In genomic region chr10:41060250-41060831, GRCm38 (mm10) we compare ENCODE assay signal across 27 mouse cellular contexts. TPM values are rescaled to one million over a fixed set of nuclear protein-coding genes. Genes with fewer than 3 reads are reported as not detected.
DNase-seq lines count a peak whose midpoint lies in the region; ATAC-seq and TF ChIP-seq lines count a peak whose summit lies in the region.
"Had no signal": no experiment of that assay in that cellular context is flagged by ENCODE, and none has a peak within 500 bp of the region (broad histone marks: within the 10 kb centered on the region; RNA-seq: fewer than 3 reads in every experiment).

No protein-coding gene starts in this region.

- no peak for DNase-seq in hindbrain, embryonic 10.5 days (ENCODE audit: low spot score)
- DNase-seq in brain, embryonic 14.5 days (ENCODE audit: low read depth) = peak; percentile 17
- no peak for DNase-seq in cerebellum, postnatal 25 days
- DNase-seq: adrenal gland, adult 2 months; adrenal gland, postnatal 14 days; cerebellum, adult 11-12 months; cerebellum, adult 8-10 months; cerebellum, postnatal 10 days; gastrocnemius, postnatal 10 days; gastrocnemius, postnatal 36 days; heart, adult 2 months; heart, postnatal 14 days; heart, postnatal 4 days had no signal

- H3K4me3 ChIP-seq in hindbrain, embryonic 15.5 days = no peak overlapping the region
- H3K4me3 ChIP-seq in hindbrain, embryonic 10.5 days = no peak overlapping the region
- H3K4me3 ChIP-seq in hindbrain, embryonic 16.5 days (ENCODE audit: low read length) = no peak overlapping the region
- no peak overlapping the region for H3K4me3 ChIP-seq in neural tube, embryonic 15.5 days (replicated peaks)
- H3K4me3 ChIP-seq: forebrain, embryonic 10.5 days; forebrain, embryonic 13.5 days; heart, adult 2 months; heart, embryonic 10.5 days; heart, embryonic 13.5 days; intestine, embryonic 15.5 days had no signal

- H3K36me3 ChIP-seq in hindbrain, embryonic 15.5 days = no peaks in the 10 kb centered on the region
- H3K36me3 ChIP-seq in hindbrain, embryonic 10.5 days = no peaks in the 10 kb centered on the region
- H3K36me3 ChIP-seq in hindbrain, embryonic 16.5 days (ENCODE audit: control insufficient read depth, insufficient read depth, low read length) = no peaks in the 10 kb centered on the region
- H3K36me3 ChIP-seq in neural tube, embryonic 15.5 days = no peaks in the 10 kb centered on the region
- H3K36me3 ChIP-seq: forebrain, embryonic 10.5 days; heart, embryonic 10.5 days; heart, embryonic 13.5 days; intestine, embryonic 15.5 days had no signal

- no peak for TF ChIP-seq POLR2A in brain, embryonic 14.5 days (IDR thresholded peaks at IDR 0.05; ENCODE audit: borderline replicate concordance, extremely low read depth, insufficient read depth, insufficient read length, poor library complexity, severe bottlenecking)

- H3K27ac ChIP-seq in hindbrain, embryonic 15.5 days (replicated peaks) = no peak overlapping the region
- H3K27ac ChIP-seq in hindbrain, embryonic 10.5 days = no peak overlapping the region
- no peak overlapping the region for H3K27ac ChIP-seq in hindbrain, embryonic 16.5 days (ENCODE audit: low read depth, low read length)
- H3K27ac ChIP-seq in neural tube, embryonic 15.5 days (replicated peaks) = no peak overlapping the region
- H3K27ac ChIP-seq: forebrain, embryonic 10.5 days; forebrain, embryonic 13.5 days; heart, adult 2 months; heart, embryonic 10.5 days; heart, embryonic 13.5 days; intestine, embryonic 15.5 days had no signal

- peak; percentile 59; the same call in 1 of the 2 replicates for ATAC-seq in hindbrain, embryonic 15.5 days (ENCODE audit: low FRiP score, low read depth)
- peak; percentile 52 for ATAC-seq in hindbrain, embryonic 16.5 days
- peak; percentile 68 for ATAC-seq in neural tube, embryonic 15.5 days (ENCODE audit: low FRiP score)
- ATAC-seq: CD4-positive, CD25-positive, alpha-beta regulatory T cell, adult 4 months; forebrain, embryonic 13.5 days; forebrain, embryonic 16.5 days; intestine, embryonic 15.5 days had no signal

- H3K4me2 ChIP-seq in hindbrain, embryonic 15.5 days = no peak overlapping the region
- no peak overlapping the region for H3K4me2 ChIP-seq in hindbrain, embryonic 16.5 days (ENCODE audit: low read length)
- no peak overlapping the region for H3K4me2 ChIP-seq in neural tube, embryonic 15.5 days
- H3K4me2 ChIP-seq: forebrain, embryonic 13.5 days; heart, embryonic 13.5 days; intestine, embryonic 15.5 days had no signal

- WGBS in hindbrain, embryonic 15.5 days = 49% methylated on average over 4 of the region's 4 CpGs
- WGBS in hindbrain, embryonic 10.5 days = 86% methylated on average over 4 of the region's 4 CpGs
- 60% methylated on average over 4 of the region's 4 CpGs for WGBS in hindbrain, embryonic 16.5 days
- 53% methylated on average over 4 of the region's 4 CpGs for WGBS in neural tube, embryonic 15.5 days

- TF ChIP-seq CTCF in brain, embryonic 14.5 days (IDR thresholded peaks at IDR 0.05; ENCODE audit: borderline replicate concordance, extremely low read depth, insufficient read depth, insufficient read length) = no peak

- no peak overlapping the region for H3K9ac ChIP-seq in hindbrain, embryonic 15.5 days
- H3K9ac ChIP-seq in hindbrain, embryonic 16.5 days (ENCODE audit: low read depth, low read length) = no peak overlapping the region
- H3K9ac ChIP-seq in neural tube, embryonic 15.5 days (replicated peaks) = no peak overlapping the region
- H3K9ac ChIP-seq: forebrain, embryonic 13.5 days; heart, embryonic 13.5 days; intestine, embryonic 15.5 days had no signal

- peaks cover 5% of the 10 kb centered on the region; the same call in 1 of the 2 replicates for H3K4me1 ChIP-seq in hindbrain, embryonic 15.5 days (replicated peaks)
- H3K4me1 ChIP-seq in hindbrain, embryonic 10.5 days (replicated peaks) = no peaks in the 10 kb centered on the region; the same call in 1 of the 2 replicates
- H3K4me1 ChIP-seq in hindbrain, embryonic 16.5 days (ENCODE audit: control insufficient read depth, insufficient read depth, low read depth, low read length) = no peaks in the 10 kb centered on the region
- H3K4me1 ChIP-seq in neural tube, embryonic 15.5 days = no peaks in the 10 kb centered on the region
- H3K4me1 ChIP-seq: forebrain, embryonic 10.5 days; forebrain, embryonic 13.5 days; heart, embryonic 10.5 days; heart, embryonic 13.5 days; intestine, embryonic 15.5 days had no signal

- H3K9me3 ChIP-seq in hindbrain, embryonic 15.5 days = no peaks in the 10 kb centered on the region
- H3K9me3 ChIP-seq in hindbrain, embryonic 10.5 days = no peaks in the 10 kb centered on the region
- no peaks in the 10 kb centered on the region for H3K9me3 ChIP-seq in hindbrain, embryonic 16.5 days (ENCODE audit: control insufficient read depth, low read length)
- no peaks in the 10 kb centered on the region for H3K9me3 ChIP-seq in neural tube, embryonic 15.5 days (replicated peaks)
- H3K9me3 ChIP-seq: forebrain, embryonic 10.5 days; forebrain, embryonic 13.5 days; heart, embryonic 10.5 days; heart, embryonic 13.5 days; intestine, embryonic 15.5 days had no signal

- no peaks in the 10 kb centered on the region for H3K27me3 ChIP-seq in hindbrain, embryonic 15.5 days
- H3K27me3 ChIP-seq in hindbrain, embryonic 10.5 days (ENCODE audit: insufficient read depth, poor library complexity, severe bottlenecking) = no peaks in the 10 kb centered on the region
- H3K27me3 ChIP-seq in hindbrain, embryonic 16.5 days (replicated peaks; ENCODE audit: control insufficient read depth, insufficient read depth, low read length) = no peaks in the 10 kb centered on the region
- no peaks in the 10 kb centered on the region for H3K27me3 ChIP-seq in neural tube, embryonic 15.5 days (replicated peaks)
- H3K27me3 ChIP-seq: forebrain, embryonic 13.5 days; intestine, embryonic 15.5 days had no signal

RNA-seq across cellular contexts. Expression of gene Gpr6, which starts 11.7 kb away (rescaled TPM):
- 1.1 and 1.8 TPM in 2 replicates for polyA plus RNA-seq in hindbrain, embryonic 15.5 days (2015; fragmentation: Nextera tagmentation; extraction: Ambion mirVana)
- not detected in 2 replicates for polyA plus RNA-seq in hindbrain, embryonic 10.5 days (2016; fragmentation: Nextera tagmentation; extraction: Ambion mirVana)
- 1.7 and 1.9 TPM in 2 replicates for polyA plus RNA-seq in brain, embryonic 14.5 days (2012; rRNA removed)
- 1.5 and 1.7 TPM in 2 replicates for polyA plus RNA-seq in hindbrain, embryonic 16.5 days (2015; fragmentation: Nextera tagmentation; extraction: Ambion mirVana)
- polyA plus RNA-seq in neural tube, embryonic 15.5 days (2015; fragmentation: Nextera tagmentation; extraction: Ambion mirVana) = 0.63 and 0.84 TPM in 2 replicates
- polyA plus RNA-seq: adrenal gland, adult 2 months; C2C12; CD4-positive, CD25-positive, alpha-beta regulatory T cell, adult 4 months; embryonic facial prominence, embryonic 11.5 days; embryonic facial prominence, embryonic 14.5 days; forebrain, embryonic 10.5 days; heart, adult 2 months; heart, embryonic 10.5 days; heart, embryonic 13.5 days; heart, embryonic 16.5 days; intestine, embryonic 15.5 days had no signal
